Mouse (Mus musculus) heart, embryonic 11.5 days (tissue): ENCODE data around the gene Tmem269. TPM values are rescaled to one million over a fixed set of nuclear protein-coding genes. Genes with fewer than 3 reads are reported as not detected.

Experiments used
- ATAC-seq: fragments of 200-750 bp; cut with Nextera tagmentation; replicated peaks from 2 replicates; pipeline ENCODE4 v1.8.0; 2017; ENCODE audit warnings: moderate library complexity; ENCODE audit not compliant: insufficient number of reproducible peaks, low FRiP score, low TSS enrichment
- H3K27ac ChIP-seq: fragments of 300-500 bp; sonication (generic); 2 replicates; pipeline ENCODE4 v1.5.1; 2014; ENCODE audit warnings: mild to moderate bottlenecking, low read depth, low read length
- H3K27me3 ChIP-seq: fragments of 300-500 bp; sonication (generic); 2 replicates; pipeline ENCODE4 v1.6.1; 2014; ENCODE audit warnings: mild to moderate bottlenecking, low read length, mixed read lengths; ENCODE audit not compliant: control insufficient read depth, insufficient read depth
- H3K36me3 ChIP-seq: fragments of 300-500 bp; sonication (generic); 2 replicates; pipeline ENCODE4 v1.6.1; 2014; ENCODE audit warnings: mild to moderate bottlenecking, low read length, moderate library complexity, mixed read lengths; ENCODE audit not compliant: control insufficient read depth, insufficient read depth
- H3K4me1 ChIP-seq: fragments of 300-500 bp; sonication (generic); 2 replicates; pipeline ENCODE4 v1.6.1; 2014; ENCODE audit warnings: low read length; ENCODE audit not compliant: control insufficient read depth, insufficient read depth
- H3K4me2 ChIP-seq: fragments of 300-500 bp; sonication (generic); 2 replicates; pipeline ENCODE4 v1.6.1; 2014; ENCODE audit warnings: mild to moderate bottlenecking, moderate library complexity
- H3K4me3 ChIP-seq: fragments of 300-500 bp; sonication (generic); 2 replicates; pipeline ENCODE4 v1.5.1; 2014; ENCODE audit warnings: low read depth, low read length
- H3K9ac ChIP-seq: fragments of 300-500 bp; sonication (generic); 2 replicates; pipeline ENCODE4 v1.6.1; 2014; ENCODE audit warnings: mild to moderate bottlenecking, low read depth, low read length, moderate library complexity
- H3K9me3 ChIP-seq: fragments of 300-500 bp; sonication (generic); replicated peaks from 2 replicates; pipeline ENCODE4 v1.6.1; 2016; ENCODE audit warnings: low read length; ENCODE audit not compliant: control insufficient read depth
- WGBS: fragments of 180-500 bp; shearing (Covaris S2); extraction: QIAGEN DNeasy Blood & Tissue Kit; methylation state at CpG from one replicate; pipeline ENCODE4 v1.1.7; 2014; ENCODE audit not compliant: insufficient replicate concordance; 5-methylcytosine and 5-hydroxymethylcytosine counted together
- polyA plus RNA-seq: library from polyadenylated mRNA; unstranded; fragments of >200 nt; fragmentation: Nextera tagmentation; extraction: Ambion mirVana; gene quantifications from 2 replicates; pipeline ENCODE4 v1.2.1, GENCODE M21; 2014

Gene Tmem269
- not detected in 2 replicates for polyA plus RNA-seq

- Histone ChIP-seq H3K27me3 (0 out of 2 replicates have a peak, but pooled peaks cover 3% of the 10 kb centered on the region), H3K4me2 (no peak within 1 kb of the TSS), H3K4me1 (0 out of 2 replicates have a peak, but pooled peaks cover 9% of the 10 kb centered on the region), H3K4me3 (no peak within 1 kb of the TSS), H3K9me3 (no peaks in the 10 kb centered on the region), H3K36me3 (no peaks in the 10 kb centered on the region), H3K9ac (no peak within 1 kb of the TSS), H3K27ac (no peak within 1 kb of the TSS)
- 11% methylated on average over 11 of the region's 11 CpGs for WGBS
- no peak for ATAC-seq
Observed at GRCm38 (mm10) chr4:119218169-119218568, at the start of gene Tmem269. Gene Tmem269 (minus strand): TSS chr4:119218217.

DNA sequence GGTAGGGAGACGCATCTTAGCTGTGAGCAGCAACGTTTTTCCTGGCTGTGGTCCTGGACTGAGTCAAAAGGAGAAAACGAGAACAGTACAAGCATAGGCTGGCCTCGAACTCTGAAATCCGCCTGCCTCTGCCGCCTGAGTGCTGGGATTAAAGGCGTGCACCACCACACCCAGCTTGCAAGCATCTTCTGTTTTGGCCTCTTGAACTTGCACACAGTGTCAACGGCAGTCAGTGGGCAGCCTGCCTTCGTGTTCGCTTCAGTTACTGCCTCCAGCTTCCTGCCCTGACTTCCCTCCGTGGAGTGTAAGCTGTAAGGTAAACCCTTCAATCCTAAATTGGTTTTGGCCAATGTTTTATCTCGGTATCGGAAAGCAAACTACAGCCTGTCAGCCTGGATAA is 48.6 kb upstream of the Tmem269 start:
- no peak overlapping the region for H3K4me2 ChIP-seq
- no peaks in the 10 kb centered on the region for H3K9me3 ChIP-seq
- no peaks in the 10 kb centered on the region for H3K4me1 ChIP-seq
- H3K36me3 ChIP-seq, result peaks cover 7% of the 10 kb centered on the region
- WGBS, result 72% methylated on average over 13 of the region's 13 CpGs
- H3K27ac ChIP-seq, result no peak overlapping the region
- ATAC-seq, result no peak
- H3K4me3 ChIP-seq, result no peak overlapping the region
- H3K27me3 ChIP-seq, result no peaks in the 10 kb centered on the region
- no peak overlapping the region for H3K9ac ChIP-seq

DNA sequence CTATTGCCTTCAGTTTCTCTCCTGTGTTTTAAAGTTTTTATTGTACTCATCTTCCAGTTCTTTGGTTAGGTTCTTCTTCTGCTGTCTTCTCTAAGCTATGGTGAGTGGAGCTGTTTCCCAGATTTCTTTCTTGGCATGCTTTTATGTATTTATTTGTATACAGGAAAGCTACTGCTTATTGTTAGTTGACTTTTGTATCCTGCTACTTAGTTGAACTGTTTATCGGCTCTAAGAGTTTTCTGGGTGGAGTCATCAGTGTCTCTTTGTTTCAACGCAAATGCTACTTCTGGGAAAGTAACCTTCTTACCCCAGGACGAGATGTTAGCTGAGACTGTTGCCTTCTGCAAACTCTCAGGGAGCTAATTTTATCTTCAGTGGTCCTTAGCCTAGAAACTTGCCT is 45.4 kb upstream of the Tmem269 start:
- Histone ChIP-seq H3K4me3 (no peak overlapping the region), H3K4me2 (no peak overlapping the region), H3K36me3 (no peaks in the 10 kb centered on the region), H3K9me3 (no peaks in the 10 kb centered on the region), H3K27me3 (no peaks in the 10 kb centered on the region), H3K4me1 (0 out of 2 replicates have a peak, but pooled peaks cover 2% of the 10 kb centered on the region), H3K9ac (no peak overlapping the region), H3K27ac (no peak overlapping the region)
- no peak for ATAC-seq
- 61% methylated on average over 3 of the region's 3 CpGs for WGBS

DNA sequence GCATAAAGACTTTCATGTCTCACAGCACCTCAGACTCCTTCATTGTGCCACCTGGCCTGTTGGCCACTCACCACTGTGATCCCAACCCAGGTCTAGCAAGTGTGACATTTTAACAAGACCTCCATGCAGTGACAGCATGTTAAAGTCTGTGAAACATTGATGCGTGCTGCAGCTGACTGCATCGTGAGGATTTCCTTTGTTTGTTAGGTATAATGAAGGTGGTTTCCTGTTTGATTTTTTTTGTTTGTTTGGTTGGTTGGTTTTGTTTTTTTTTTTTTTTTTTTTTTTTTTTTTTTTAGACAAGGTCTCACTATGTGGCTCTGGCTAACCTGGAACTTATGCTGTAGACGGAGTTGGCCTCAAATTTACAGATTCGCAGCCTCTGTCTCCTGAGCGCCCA is 44.5 kb upstream of the Tmem269 start:
- ATAC-seq, result no peak
- Histone ChIP-seq H3K9me3 (no peaks in the 10 kb centered on the region), H3K4me1 (0 out of 2 replicates have a peak, but pooled peaks cover 2% of the 10 kb centered on the region), H3K27me3 (no peaks in the 10 kb centered on the region), H3K27ac (no peak overlapping the region), H3K9ac (no peak overlapping the region), H3K36me3 (no peaks in the 10 kb centered on the region), H3K4me3 (no peak overlapping the region), H3K4me2 (no peak overlapping the region)
- WGBS, result 87% methylated on average over 5 of the region's 5 CpGs

DNA sequence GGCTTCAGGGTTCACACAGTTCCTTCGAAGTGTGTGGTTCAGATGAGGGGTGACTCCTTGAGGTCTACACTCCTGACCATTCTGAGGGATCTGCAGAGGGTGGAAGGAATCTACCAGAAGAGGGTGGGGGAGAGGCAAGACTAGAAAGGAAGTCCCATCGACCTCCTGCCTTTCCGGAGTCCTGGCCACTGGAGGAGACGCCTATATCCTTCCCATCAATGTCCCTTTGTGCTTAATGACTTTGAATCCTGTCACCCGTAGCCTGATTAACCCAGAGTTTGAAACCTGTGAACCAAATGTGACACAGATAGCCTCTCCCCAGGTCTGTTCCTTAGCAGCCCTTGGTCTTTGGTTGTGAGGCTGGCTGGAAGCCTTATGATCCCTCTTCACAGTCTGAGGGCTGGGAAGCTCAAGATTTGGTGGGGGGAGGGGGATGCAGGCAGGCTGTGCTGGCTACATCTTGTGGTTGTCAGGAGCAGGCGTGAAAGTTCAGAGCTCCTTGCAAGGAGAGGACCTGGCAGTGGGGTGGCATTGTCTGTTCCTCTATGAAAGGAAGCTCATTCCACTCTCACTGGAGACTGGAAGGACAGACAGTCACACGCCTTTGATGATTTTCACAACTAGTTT is 43.2 kb upstream of the Tmem269 start:
- no peak for ATAC-seq
- no peaks in the 10 kb centered on the region for H3K9me3 ChIP-seq
- no peak overlapping the region for H3K9ac ChIP-seq
- H3K4me3 ChIP-seq, result no peak overlapping the region
- no peaks in the 10 kb centered on the region for H3K27me3 ChIP-seq
- no peak overlapping the region for H3K27ac ChIP-seq
- 0 out of 2 replicates have a peak, but pooled peaks cover 2% of the 10 kb centered on the region for H3K4me1 ChIP-seq
- no peaks in the 10 kb centered on the region for H3K36me3 ChIP-seq
- H3K4me2 ChIP-seq, result no peak overlapping the region
- WGBS, result 35% methylated on average over 7 of the region's 7 CpGs

DNA sequence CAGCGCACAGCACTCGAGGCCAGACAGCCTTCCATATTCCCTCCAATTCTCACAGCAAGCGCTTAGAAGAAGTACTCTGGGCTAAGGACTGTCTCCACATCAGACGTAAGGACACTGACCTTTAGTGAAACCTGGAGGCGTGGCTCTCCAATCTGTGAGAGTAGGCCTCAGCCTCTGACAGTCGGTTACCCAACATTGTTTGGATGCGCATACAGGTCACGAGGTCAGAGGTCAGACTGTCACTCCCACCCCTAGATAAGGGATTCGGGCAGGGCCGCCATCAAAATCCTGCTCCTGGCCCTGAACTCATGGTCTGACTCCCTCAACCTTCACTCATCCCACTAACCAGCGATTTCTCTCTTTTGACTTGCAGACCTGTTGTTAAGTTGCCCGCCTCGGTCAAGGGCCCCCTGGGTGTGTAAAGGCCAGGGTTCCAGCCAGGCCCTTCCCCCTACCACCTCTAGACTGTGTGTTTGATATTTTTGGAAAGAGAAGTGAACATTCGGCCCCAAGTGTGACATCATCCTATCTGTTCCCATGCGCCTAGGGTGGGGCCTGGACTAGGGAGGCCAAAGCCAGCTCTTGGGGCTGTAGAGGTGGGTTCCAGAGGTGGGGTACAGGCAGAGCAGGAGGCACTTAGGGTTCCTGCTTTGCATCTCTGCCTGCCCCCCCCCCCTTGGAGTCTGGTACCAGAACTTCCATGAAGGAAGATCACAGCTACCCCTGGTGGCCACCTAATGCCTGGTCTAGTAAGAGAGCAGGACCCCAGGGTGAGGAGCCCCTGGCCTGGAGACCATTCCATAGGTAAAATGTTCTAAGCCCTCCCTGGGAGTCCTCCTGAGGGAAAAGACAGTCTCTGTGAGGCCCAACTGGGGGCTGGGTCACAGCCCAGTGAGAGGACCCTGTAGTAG is 41.6 kb upstream of the Tmem269 start:
- H3K4me3 ChIP-seq, result no peak overlapping the region
- H3K36me3 ChIP-seq, result no peaks in the 10 kb centered on the region
- H3K4me1 ChIP-seq, result 0 out of 2 replicates have a peak, but pooled peaks cover 2% of the 10 kb centered on the region
- WGBS, result 74% methylated on average over 15 of the region's 15 CpGs
- H3K27ac ChIP-seq, result no peak overlapping the region
- no peaks in the 10 kb centered on the region for H3K9me3 ChIP-seq
- peak; percentile 25; the same call in 1 of the 2 replicates for ATAC-seq
- H3K4me2 ChIP-seq, result no peak overlapping the region
- H3K27me3 ChIP-seq, result no peaks in the 10 kb centered on the region
- no peak overlapping the region for H3K9ac ChIP-seq

- H3K4me3 ChIP-seq, result no peak overlapping the region
- H3K27ac ChIP-seq, result no peak overlapping the region
- no peaks in the 10 kb centered on the region for H3K27me3 ChIP-seq
- peaks cover 11% of the 10 kb centered on the region; the same call in 1 of the 2 replicates for H3K4me1 ChIP-seq
- no peak overlapping the region for H3K4me2 ChIP-seq
- H3K9me3 ChIP-seq, result no peaks in the 10 kb centered on the region
- no peaks in the 10 kb centered on the region for H3K36me3 ChIP-seq
- WGBS, result 73% methylated on average over 6 of the region's 6 CpGs
- H3K9ac ChIP-seq, result no peak overlapping the region
- no peak for ATAC-seq
Observed at GRCm38 (mm10) chr4:119257083-119257482, 39.1 kb upstream of the Tmem269 start.

DNA sequence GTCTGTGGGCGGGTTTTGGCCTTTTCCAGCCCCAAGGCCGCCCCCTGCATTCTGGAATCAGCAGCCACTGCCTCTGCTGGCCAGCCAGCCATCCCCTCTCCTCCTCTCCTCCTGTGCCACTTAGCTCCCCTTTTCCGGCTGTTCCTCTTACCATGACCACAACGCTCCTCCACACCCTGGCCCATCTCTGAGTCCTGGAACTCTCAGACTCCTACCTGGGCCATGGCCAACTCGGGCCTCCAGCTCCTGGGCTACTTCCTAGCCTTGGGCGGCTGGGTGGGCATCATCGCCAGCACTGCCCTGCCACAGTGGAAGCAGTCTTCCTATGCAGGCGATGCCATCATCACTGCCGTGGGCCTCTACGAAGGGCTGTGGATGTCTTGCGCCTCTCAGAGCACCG is 37.3 kb upstream of the Tmem269 start, which contains the start of gene Cldn19:
Gene Cldn19 (plus strand): TSS at position 64 of the 400 bp plus-strand sequence.
- Histone ChIP-seq H3K36me3 (no peaks in the 10 kb centered on the region), H3K4me1 (peaks cover 9% of the 10 kb centered on the region; the same call in 1 of the 2 replicates), H3K27ac (no peak within 1 kb of the TSS), H3K4me2 (no peak within 1 kb of the TSS), H3K9ac (no peak within 1 kb of the TSS), H3K27me3 (no peaks in the 10 kb centered on the region), H3K9me3 (no peaks in the 10 kb centered on the region), H3K4me3 (no peak within 1 kb of the TSS)
- no peak for ATAC-seq
- WGBS, result 79% methylated on average over 12 of the region's 12 CpGs
